Comparison of ENCODE assay signal across 8 mouse cellular contexts in genomic region chr8:87037620-87038380, GRCm38 (mm10).
DNase-seq lines count a peak whose midpoint lies in the region; ATAC-seq and TF ChIP-seq lines count a peak whose summit lies in the region.

No protein-coding gene starts in this region.

- peaks cover 9% of the 10 kb centered on the region for H3K4me1 ChIP-seq in heart, embryonic 16.5 days (ENCODE audit: control insufficient read depth, insufficient read depth, low read length)
- no peaks in the 10 kb centered on the region for H3K4me1 ChIP-seq in liver, embryonic 14.5 days (replicated peaks; ENCODE audit: control insufficient read depth in 2 of 2, insufficient read depth in 2 of 2, low read length in 1 of 2)

- H3K4me3 ChIP-seq in heart, embryonic 16.5 days (ENCODE audit: low read length): peak overlapping the region; percentile 51
- H3K4me3 ChIP-seq in liver, embryonic 14.5 days (ENCODE audit: insufficient read depth in 1 of 2, low read depth in 2 of 2, low read length in 2 of 2): no peak overlapping the region

- no peaks in the 10 kb centered on the region for H3K36me3 ChIP-seq in heart, embryonic 16.5 days (ENCODE audit: control insufficient read depth, insufficient read depth)
- no peaks in the 10 kb centered on the region for H3K36me3 ChIP-seq in liver, embryonic 14.5 days (replicated peaks; ENCODE audit: control insufficient read depth, insufficient read depth, low read depth)

- TF ChIP-seq EP300 in liver, embryonic 14.5 days (IDR thresholded peaks at IDR 0.05; ENCODE audit: low read depth): no peak

- ATAC-seq in heart, embryonic 16.5 days (replicated peaks; ENCODE audit: extremely low read depth, insufficient read depth, low FRiP score): no peak
- no peak for ATAC-seq in liver, embryonic 14.5 days (ENCODE audit: insufficient read depth)

- no peak for TF ChIP-seq CTCF in liver, embryonic 14.5 days (IDR thresholded peaks at IDR 0.05; ENCODE audit: low read depth)

- 4% methylated on average over 48 of the region's 48 CpGs for WGBS in heart, embryonic 16.5 days
- 6% methylated on average over 48 of the region's 48 CpGs for WGBS in liver, embryonic 14.5 days (ENCODE audit: insufficient replicate concordance)

- H3K9ac ChIP-seq in heart, embryonic 16.5 days (ENCODE audit: low read length): peak overlapping the region; percentile 65
- H3K9ac ChIP-seq in liver, embryonic 14.5 days (replicated peaks): no peak overlapping the region

- H3K4me2 ChIP-seq in heart, embryonic 16.5 days (ENCODE audit: low read depth, low read length): peak overlapping the region; percentile 82
- 0 out of 2 replicates have a peak overlapping the region, but pooled peaks have one; percentile 1 for H3K4me2 ChIP-seq in liver, embryonic 14.5 days (ENCODE audit: low read depth)

- peak; percentile 4 for DNase-seq in ovary, postnatal 36 days (ENCODE audit: low spot score)
- DNase-seq in ovary, adult 18-20 months (ENCODE audit: low spot score): no peak
- peak; percentile 64 to 69 for DNase-seq in cerebellum, postnatal 25 days
- no peak for DNase-seq in liver, embryonic 14.5 days (ENCODE audit: low read depth in 3 of 3, low spot score in 3 of 3)
- peak; percentile 3 for DNase-seq in testis, postnatal 14 days (ENCODE audit: low spot score)
- no peak for DNase-seq in spleen, postnatal 36 days (ENCODE audit: low spot score in 2 of 2)
- no peak for DNase-seq in urinary bladder, postnatal 14 days (ENCODE audit: low spot score)

- H3K9me3 ChIP-seq in heart, embryonic 16.5 days (replicated peaks; ENCODE audit: control insufficient read depth, low read length): no peaks in the 10 kb centered on the region
- no peaks in the 10 kb centered on the region for H3K9me3 ChIP-seq in liver, embryonic 14.5 days (ENCODE audit: control insufficient read depth, low read length)

- no peak overlapping the region for H3K27ac ChIP-seq in heart, embryonic 16.5 days (ENCODE audit: low read length)
- no peak overlapping the region for H3K27ac ChIP-seq in liver, embryonic 14.5 days

- peaks cover 15% of the 10 kb centered on the region for H3K27me3 ChIP-seq in heart, embryonic 16.5 days (ENCODE audit: control insufficient read depth, insufficient read depth, low read length)
- peaks cover 3% of the 10 kb centered on the region for H3K27me3 ChIP-seq in liver, embryonic 14.5 days (ENCODE audit: control insufficient read depth, insufficient read depth, low read length)

Comparison
In these comparisons a context has a peak if more than half of its experiments do, and no peak if none do; other contexts are left out.
1. DNase-seq: peak in ovary, postnatal 36 days (single experiment), cerebellum, postnatal 25 days (2 of 2) and testis, postnatal 14 days (single experiment); none in ovary, adult 18-20 months (single experiment), liver, embryonic 14.5 days (0 of 3), spleen, postnatal 36 days (0 of 2) and urinary bladder, postnatal 14 days (single experiment).